21 mouse cellular contexts compared by ENCODE assay signal in the genomic region with DNA sequence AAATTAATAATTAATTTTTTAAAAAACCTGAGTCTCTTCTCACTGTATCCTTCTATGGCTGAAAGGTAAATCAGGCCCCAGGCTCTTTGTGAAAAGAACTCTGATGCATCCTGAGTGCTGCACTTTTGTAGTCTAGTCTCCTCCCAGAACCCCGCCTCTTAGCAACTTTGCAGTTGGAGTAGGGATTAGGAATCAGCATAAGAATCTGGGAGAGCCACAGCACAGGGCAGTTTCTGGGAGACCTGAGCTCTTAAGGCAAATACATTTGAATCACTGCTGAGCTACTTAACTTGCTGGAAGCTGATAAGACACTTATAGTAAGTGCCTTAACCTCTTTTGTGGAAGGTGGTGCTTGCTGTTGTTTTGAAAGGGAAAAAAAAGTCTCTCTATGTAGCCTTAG.
DNase-seq lines count a peak whose midpoint lies in the region; ATAC-seq and TF ChIP-seq lines count a peak whose summit lies in the region.
"Had no signal": no experiment of that assay in that cellular context is flagged by ENCODE, and none has a peak within 500 bp of the region (broad histone marks: within the 10 kb centered on the region; RNA-seq: fewer than 3 reads in every experiment).

No protein-coding gene starts in this region.

- peak; percentile 17 for DNase-seq in lung, embryonic 14.5 days
- no peak for DNase-seq in lung, adult 2 months
- peak; percentile 6 for DNase-seq in lung, postnatal 25 days (ENCODE audit: low spot score)
- no peak for DNase-seq in lung, postnatal 14 days
- DNase-seq in R1 (ENCODE audit: low read depth, low spot score): peak; percentile 87
- DNase-seq in retina, postnatal 7 days (ENCODE audit: low read depth, low spot score): peak; percentile 3
- no peak for DNase-seq in gastrocnemius, postnatal 36 days
- DNase-seq: adrenal gland, postnatal 14 days; B cell, adult 2 months; cerebellum, adult 18-20 months; cerebellum, adult 9-11 months; cerebellum, postnatal 36 days; gastrocnemius, postnatal 25 days; heart, adult 11 months; heart, postnatal 36 days had no signal

- no peaks in the 10 kb centered on the region for H3K36me3 ChIP-seq in lung, embryonic 14.5 days (ENCODE audit: insufficient read depth)
- H3K36me3 ChIP-seq: embryonic facial prominence, embryonic 13.5 days; forebrain, embryonic 12.5 days; heart, embryonic 13.5 days; hindbrain, embryonic 15.5 days had no signal

- no peaks in the 10 kb centered on the region for H3K4me1 ChIP-seq in lung, embryonic 14.5 days (ENCODE audit: insufficient read depth)
- H3K4me1 ChIP-seq in lung, adult 2 months (ENCODE audit: control insufficient read depth, insufficient read depth, low read length): no peaks in the 10 kb centered on the region
- H3K4me1 ChIP-seq: embryonic facial prominence, embryonic 13.5 days; hindbrain, embryonic 15.5 days had no signal

- intact Hi-C loops in gastrocnemius, postnatal 36 days (cut with DNase I): no loop called here

- TF ChIP-seq POLR2A in lung, adult 2 months (IDR thresholded peaks at IDR 0.05; ENCODE audit: borderline replicate concordance, extremely low read depth, low read depth, low read length): no peak

- 71% methylated on average over 1 of the region's 1 CpGs for WGBS in lung, embryonic 14.5 days
- 57% methylated on average over 1 of the region's 1 CpGs for WGBS in lung, adult 2 months

- H3K9me3 ChIP-seq in lung, embryonic 14.5 days (ENCODE audit: low read depth, low read length): no peaks in the 10 kb centered on the region
- H3K9me3 ChIP-seq: embryonic facial prominence, embryonic 13.5 days; forebrain, embryonic 12.5 days; hindbrain, embryonic 15.5 days had no signal

- H3K4me2 ChIP-seq in lung, embryonic 14.5 days: no peak overlapping the region
- H3K4me2 ChIP-seq: embryonic facial prominence, embryonic 13.5 days; forebrain, embryonic 12.5 days; heart, embryonic 13.5 days; hindbrain, embryonic 15.5 days had no signal

- ATAC-seq in lung, embryonic 14.5 days (ENCODE audit: insufficient read depth): peak; percentile 47; the same call in 1 of the 2 replicates
- ATAC-seq: activated CD4-positive, CD25-positive, alpha-beta regulatory T cell, adult 4 months; forebrain, embryonic 16.5 days had no signal

- no peak for TF ChIP-seq CTCF in lung, embryonic 14.5 days (IDR thresholded peaks at IDR 0.05; ENCODE audit: low read depth)
- no peak for TF ChIP-seq CTCF in lung, adult 2 months (IDR thresholded peaks at IDR 0.05; ENCODE audit: insufficient read depth, low read length)

- no peak overlapping the region for H3K9ac ChIP-seq in lung, embryonic 14.5 days
- H3K9ac ChIP-seq: embryonic facial prominence, embryonic 13.5 days; forebrain, embryonic 12.5 days; heart, embryonic 13.5 days; hindbrain, embryonic 15.5 days had no signal

- no peaks in the 10 kb centered on the region for H3K27me3 ChIP-seq in lung, embryonic 14.5 days (ENCODE audit: insufficient read depth, low read length)
- H3K27me3 ChIP-seq: embryonic facial prominence, embryonic 13.5 days; forebrain, embryonic 12.5 days; heart, embryonic 13.5 days; hindbrain, embryonic 15.5 days had no signal

- no peak overlapping the region for H3K4me3 ChIP-seq in lung, embryonic 14.5 days (ENCODE audit: low read depth, low read length)
- no peak overlapping the region for H3K4me3 ChIP-seq in lung, adult 2 months (replicated peaks; ENCODE audit: extremely low read depth, low read depth, low read length)
- H3K4me3 ChIP-seq: embryonic facial prominence, embryonic 13.5 days; forebrain, embryonic 12.5 days; heart, embryonic 13.5 days; hindbrain, embryonic 15.5 days had no signal

- no peak overlapping the region for H3K27ac ChIP-seq in lung, embryonic 14.5 days (ENCODE audit: low read depth)
- H3K27ac ChIP-seq: embryonic facial prominence, embryonic 13.5 days; forebrain, embryonic 12.5 days; heart, embryonic 13.5 days; hindbrain, embryonic 15.5 days had no signal

Comparison
In these comparisons a context has a peak if more than half of its experiments do, and no peak if none do; other contexts are left out.
1. DNase-seq: peak in lung, embryonic 14.5 days (single experiment), lung, postnatal 25 days (single experiment), R1 (single experiment) and retina, postnatal 7 days (single experiment); none in lung, adult 2 months (single experiment), lung, postnatal 14 days (single experiment) and gastrocnemius, postnatal 36 days (0 of 2).